Mouse (Mus musculus) intestine, postnatal 0 days (tissue): Measurements from ENCODE around the gene Fars2. TPM values are rescaled to one million over a fixed set of nuclear protein-coding genes. Genes with fewer than 3 reads are reported as not detected.

Experiments used
- ATAC-seq: fragments of 200-750 bp; cut with Nextera tagmentation; 2 replicates; pipeline ENCODE4 v1.8.0; 2017; ENCODE audit warnings: mild to moderate bottlenecking, moderate TSS enrichment, moderate library complexity
- H3K27ac ChIP-seq: fragments of 300-500 bp; sonication (generic); 2 replicates; pipeline ENCODE4 v1.5.1; 2014; ENCODE audit warnings: mild to moderate bottlenecking, low read depth, low read length, moderate library complexity
- H3K27me3 ChIP-seq: fragments of 300-500 bp; sonication (generic); replicated peaks from 2 replicates; pipeline ENCODE4 v1.6.1; 2014; ENCODE audit warnings: low read length, mixed read lengths; ENCODE audit not compliant: control insufficient read depth, insufficient read depth
- H3K36me3 ChIP-seq: fragments of 300-500 bp; sonication (generic); 2 replicates; pipeline ENCODE4 v1.6.1; 2014; ENCODE audit warnings: mild to moderate bottlenecking, moderate library complexity; ENCODE audit not compliant: control insufficient read depth, insufficient read depth
- H3K4me1 ChIP-seq: fragments of 300-500 bp; sonication (generic); replicated peaks from 2 replicates; pipeline ENCODE4 v1.6.1; 2014; ENCODE audit warnings: antibody characterized with exemption, low read length, mixed read lengths; ENCODE audit not compliant: control insufficient read depth, insufficient read depth
- H3K4me2 ChIP-seq: fragments of 300-500 bp; sonication (generic); replicated peaks from 2 replicates; pipeline ENCODE4 v1.6.1; 2014; ENCODE audit warnings: low read depth, mild to moderate bottlenecking, moderate library complexity
- H3K4me3 ChIP-seq: fragments of 300-500 bp; sonication (generic); 2 replicates; pipeline ENCODE4 v1.5.1; 2014; ENCODE audit warnings: low read depth, low read length
- H3K9ac ChIP-seq: fragments of 300-500 bp; sonication (generic); 2 replicates; pipeline ENCODE4 v1.6.1; 2014; ENCODE audit warnings: mild to moderate bottlenecking, low read depth, low read length
- H3K9me3 ChIP-seq: fragments of 300-500 bp; sonication (generic); 2 replicates; pipeline ENCODE4 v1.6.1; 2016; ENCODE audit warnings: mixed run types; ENCODE audit not compliant: control insufficient read depth
- CTCF ChIP-seq: sonication (generic); IDR thresholded peaks from 2 replicates; pipeline ENCODE4 v1.5.1; 2016; ENCODE audit warnings: low read depth, mild to moderate bottlenecking, control low read depth, antibody characterized with exemption, moderate library complexity
- WGBS: fragments of 180-500 bp; shearing (Covaris S2); extraction: QIAGEN DNeasy Blood & Tissue Kit; methylation state at CpG from one replicate; pipeline ENCODE4 v1.1.7; 2014; 5-methylcytosine and 5-hydroxymethylcytosine counted together
- polyA plus RNA-seq: library from polyadenylated mRNA; unstranded; fragments of >200 nt; fragmentation: Nextera tagmentation; extraction: Ambion mirVana; gene quantifications from 2 replicates; pipeline ENCODE4 v1.2.1, GENCODE M21; 2015

Fars2 gene
- polyA plus RNA-seq, 1 experiment from 2014 or later = 29.8 TPM

DNA sequence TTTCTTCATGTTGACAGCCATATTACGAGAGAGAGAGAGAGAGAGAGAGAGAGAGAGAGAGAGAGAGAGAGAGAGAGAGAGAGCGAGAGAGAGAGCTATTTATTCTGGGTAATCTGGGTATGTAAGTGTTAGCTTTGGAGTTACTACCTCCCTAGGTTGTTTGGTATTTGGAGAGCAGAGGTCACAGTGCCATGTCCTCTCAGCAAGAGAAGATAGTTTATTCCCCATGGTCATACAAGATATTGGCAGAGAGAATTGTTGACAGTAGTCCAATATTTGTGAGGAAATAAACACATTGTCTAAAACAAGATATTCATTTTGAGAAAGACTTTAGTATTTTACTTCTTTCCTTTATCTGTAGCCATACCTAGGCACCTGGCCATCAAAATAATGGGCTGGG lies 596.9 kb downstream of the Fars2 start:
- Histone ChIP-seq H3K4me3 (no peak overlapping the region), H3K36me3 (no peaks in the 10 kb centered on the region), H3K4me1 (no peaks in the 10 kb centered on the region), H3K4me2 (no peak overlapping the region), H3K9ac (no peak overlapping the region), H3K27me3 (no peaks in the 10 kb centered on the region), H3K27ac (no peak overlapping the region), H3K9me3 (no peaks in the 10 kb centered on the region)
- 92% methylated on average over 2 of the region's 2 CpGs for WGBS
- no peak for ATAC-seq
- no peak for TF ChIP-seq CTCF

DNA sequence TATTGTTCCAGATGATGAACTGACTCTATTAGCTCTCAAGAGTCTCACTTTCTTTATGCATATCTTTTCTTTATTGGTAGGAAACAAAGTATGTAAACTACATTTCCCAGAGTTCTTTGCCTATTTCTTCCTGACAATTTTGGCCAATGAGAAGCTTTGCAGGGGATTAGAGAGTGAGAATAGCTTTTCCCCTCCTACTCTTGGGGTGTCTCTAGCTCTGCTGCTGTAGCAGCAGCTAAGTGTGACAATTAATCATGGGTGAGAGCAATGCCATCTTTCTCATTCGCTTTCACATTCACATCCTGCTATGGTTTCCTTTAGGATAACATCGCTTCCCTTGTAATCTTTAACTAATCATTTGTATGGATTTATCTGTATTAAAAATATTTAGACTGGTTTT lies 599.5 kb downstream of the Fars2 start:
- TF ChIP-seq CTCF = no peak
- Histone ChIP-seq H3K4me3 (no peak overlapping the region), H3K4me1 (peaks cover 4% of the 10 kb centered on the region), H3K27ac (no peak overlapping the region), H3K4me2 (no peak overlapping the region), H3K27me3 (no peaks in the 10 kb centered on the region), H3K9me3 (no peaks in the 10 kb centered on the region), H3K36me3 (no peaks in the 10 kb centered on the region), H3K9ac (no peak overlapping the region)
- 55% methylated on average over 2 of the region's 2 CpGs for WGBS
- ATAC-seq = no peak

DNA sequence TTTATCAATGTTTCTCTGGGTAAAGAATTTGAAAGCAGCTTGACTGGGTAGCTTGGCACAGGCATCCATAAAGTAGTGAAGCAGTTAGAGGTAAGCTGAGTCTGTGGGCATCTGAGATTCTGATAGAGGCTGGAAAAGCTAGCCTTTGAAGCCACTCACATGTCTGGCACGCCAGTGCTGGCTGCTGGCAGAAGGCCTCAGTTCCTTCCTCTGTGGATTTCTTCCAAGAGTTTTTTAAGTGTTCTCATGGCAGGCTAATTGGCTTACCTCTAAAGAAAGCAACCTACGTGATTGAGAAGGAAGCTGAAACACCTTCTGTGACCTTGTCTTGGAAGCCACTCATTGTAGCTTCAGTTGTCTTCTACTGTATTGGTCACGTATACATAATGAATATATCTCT lies 600.2 kb downstream of the Fars2 start:
- Histone ChIP-seq H3K9ac (no peak overlapping the region), H3K4me1 (peaks cover 4% of the 10 kb centered on the region), H3K27ac (no peak overlapping the region), H3K4me2 (no peak overlapping the region), H3K4me3 (no peak overlapping the region), H3K36me3 (no peaks in the 10 kb centered on the region), H3K27me3 (no peaks in the 10 kb centered on the region), H3K9me3 (no peaks in the 10 kb centered on the region)
- 83% methylated on average over 3 of the region's 3 CpGs for WGBS
- ATAC-seq = no peak
- TF ChIP-seq CTCF = no peak

DNA sequence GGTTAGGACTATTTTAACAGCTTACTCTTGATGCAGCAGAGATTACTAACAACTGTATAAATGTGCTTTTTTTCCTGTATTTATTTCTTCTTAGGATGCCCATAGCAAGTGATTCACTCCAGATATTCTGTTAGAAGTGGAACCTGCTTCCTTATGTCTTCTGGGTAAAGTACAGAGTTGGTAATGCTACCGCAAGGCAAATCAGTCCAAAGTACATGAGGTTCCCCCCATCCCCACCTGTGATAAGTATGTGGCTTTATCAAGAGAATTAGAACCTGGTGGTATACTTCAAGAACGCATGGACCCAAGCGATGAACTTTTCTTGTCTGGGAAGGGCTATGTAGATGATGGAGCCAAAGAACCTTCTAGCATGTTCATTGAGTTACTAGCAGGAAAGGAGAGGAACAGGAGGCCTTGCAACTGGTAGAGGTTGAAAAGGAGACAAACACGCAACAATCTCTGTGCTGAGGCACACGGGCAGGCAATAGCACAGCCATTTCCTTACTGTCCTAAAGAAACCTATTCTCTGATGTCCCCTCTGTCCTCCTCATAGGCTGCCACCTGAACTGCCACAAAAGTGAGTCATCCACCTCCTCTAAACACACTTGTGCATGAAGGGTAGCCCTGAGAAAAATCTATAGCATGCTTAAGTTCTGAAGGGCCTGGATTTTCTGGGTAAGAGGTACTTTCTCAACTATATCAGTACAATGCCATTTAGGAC lies 603.2 kb downstream of the Fars2 start:
- peak; percentile 88 for ATAC-seq
- TF ChIP-seq CTCF = 0 out of 2 replicates have a peak, but pooled peaks have one; percentile 12
- Histone ChIP-seq H3K4me2 (no peak overlapping the region), H3K4me1 (peaks cover 4% of the 10 kb centered on the region), H3K4me3 (no peak overlapping the region), H3K36me3 (no peaks in the 10 kb centered on the region), H3K27ac (peak overlapping the region; percentile 77), H3K27me3 (peaks cover 23% of the 10 kb centered on the region; the same call in 1 of the 2 replicates), H3K9me3 (no peaks in the 10 kb centered on the region), H3K9ac (no peak overlapping the region)
- 44% methylated on average over 5 of the region's 5 CpGs for WGBS

DNA sequence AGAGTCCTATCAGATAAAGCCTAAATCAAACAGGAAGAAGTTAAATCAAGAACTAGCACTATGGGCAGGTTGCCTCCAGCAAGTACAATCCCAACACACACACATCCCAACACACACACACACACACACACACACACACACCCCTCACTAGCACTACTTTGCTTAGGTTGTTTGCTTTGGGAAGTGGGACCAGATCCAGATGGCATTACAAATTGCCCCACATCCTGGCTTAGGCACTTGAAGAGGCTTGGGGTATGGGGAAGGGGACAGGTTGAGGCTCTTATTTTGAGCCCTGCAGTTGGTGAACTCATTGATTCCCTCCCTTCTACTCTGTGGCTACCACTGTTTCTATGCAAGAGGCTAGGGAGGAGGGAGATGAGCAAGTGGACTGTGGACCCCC lies 605.1 kb downstream of the Fars2 start:
- no peak overlapping the region for H3K4me2 ChIP-seq
- TF ChIP-seq CTCF = no peak
- peaks cover 36% of the 10 kb centered on the region; the same call in 1 of the 2 replicates for H3K27me3 ChIP-seq
- ATAC-seq = no peak
- no peaks in the 10 kb centered on the region for H3K9me3 ChIP-seq
- H3K4me1 ChIP-seq = peaks cover 4% of the 10 kb centered on the region
- H3K9ac ChIP-seq = no peak overlapping the region
- no peak overlapping the region for H3K27ac ChIP-seq
- H3K4me3 ChIP-seq = no peak overlapping the region
- H3K36me3 ChIP-seq = no peaks in the 10 kb centered on the region

DNA sequence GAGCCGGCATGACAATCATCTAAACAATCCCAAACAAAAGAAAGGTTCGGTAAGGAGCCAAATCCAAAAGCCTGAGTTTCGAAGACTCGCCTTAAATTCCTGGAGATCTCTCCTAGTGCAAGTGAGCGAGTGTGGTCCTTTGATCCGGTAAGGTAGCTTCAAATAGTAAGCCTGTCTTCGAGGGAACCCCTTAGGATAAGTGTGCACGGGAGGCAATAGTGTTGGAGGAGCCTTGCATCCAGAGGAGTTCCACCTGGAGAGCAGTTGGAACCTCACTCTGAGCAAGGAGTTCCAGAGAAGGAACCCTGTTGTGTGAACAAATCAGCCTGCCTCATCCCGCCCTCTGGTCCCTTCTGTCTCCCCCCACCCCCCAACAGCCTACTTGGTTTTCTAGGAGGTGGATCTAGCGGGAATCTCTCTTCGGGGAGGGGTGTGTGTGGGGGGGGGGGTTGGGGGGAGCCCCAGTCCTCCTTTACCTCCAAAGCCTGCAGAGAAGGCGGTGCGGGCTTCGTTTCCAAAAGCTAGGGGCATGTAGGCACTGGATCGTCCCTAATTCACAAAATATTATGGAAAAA lies 606.6 kb downstream of the Fars2 start:
- Histone ChIP-seq H3K36me3 (no peaks in the 10 kb centered on the region; the same call in 1 of the 2 replicates), H3K9ac (no peak overlapping the region), H3K4me1 (peaks cover 4% of the 10 kb centered on the region), H3K27ac (no peak overlapping the region), H3K27me3 (peaks cover 42% of the 10 kb centered on the region), H3K4me3 (no peak overlapping the region), H3K4me2 (no peak overlapping the region), H3K9me3 (no peaks in the 10 kb centered on the region)
- 35% methylated on average over 15 of the region's 15 CpGs for WGBS
- no peak for TF ChIP-seq CTCF
- no peak for ATAC-seq
